Mouse (Mus musculus) natural killer cell, adult 2 months (primary cell): ENCODE measurements at regions not wholly inside any gene's neighbourhood (a gene's known extent, or its start where the extent isn't known, plus 50 kb on each side); places are given as distances from the start of the nearest gene placed in this dataset.
"Not testable (repeated sequence)": the region's sequence is repeated elsewhere in the genome, so short reads cannot be mapped to it uniquely, and the experiment has no call there.

Experiments used
- DNase-seq, 2 experiments: peaks; one replicate each; pipeline ENCODE4 v3.0.0; 2022; ENCODE audit warnings: low spot score in 2 of 2

- DNase-seq = no peak
Observed at GRCm38 (mm10) chr8:35020480-35020879, 745.1 kb upstream of the Gm19410 start.

DNA sequence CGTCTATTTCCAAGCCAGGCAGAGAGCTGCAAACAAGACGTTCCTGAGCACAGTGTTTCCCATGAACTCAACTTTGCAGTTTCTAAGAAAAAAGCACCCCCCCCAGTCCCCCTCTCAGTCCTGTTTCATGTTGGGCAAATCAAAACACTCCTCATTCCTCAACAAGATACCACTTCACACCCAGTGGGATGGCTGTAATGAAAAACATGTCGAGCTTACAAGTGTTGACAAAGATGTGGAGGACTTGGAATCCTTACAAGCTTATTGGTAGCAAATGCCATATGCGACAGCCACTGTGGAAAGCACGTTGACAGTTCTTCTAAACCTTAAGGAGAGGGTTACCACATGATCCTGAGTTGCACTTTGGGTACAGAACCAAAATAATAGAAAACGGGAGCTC is 742.9 kb upstream of the Gm19410 start:
- DNase-seq = no peak

GRCm38 (mm10) chr8:35047798-35048197 is 717.8 kb upstream of the Gm19410 start:
- DNase-seq = no peak

DNA sequence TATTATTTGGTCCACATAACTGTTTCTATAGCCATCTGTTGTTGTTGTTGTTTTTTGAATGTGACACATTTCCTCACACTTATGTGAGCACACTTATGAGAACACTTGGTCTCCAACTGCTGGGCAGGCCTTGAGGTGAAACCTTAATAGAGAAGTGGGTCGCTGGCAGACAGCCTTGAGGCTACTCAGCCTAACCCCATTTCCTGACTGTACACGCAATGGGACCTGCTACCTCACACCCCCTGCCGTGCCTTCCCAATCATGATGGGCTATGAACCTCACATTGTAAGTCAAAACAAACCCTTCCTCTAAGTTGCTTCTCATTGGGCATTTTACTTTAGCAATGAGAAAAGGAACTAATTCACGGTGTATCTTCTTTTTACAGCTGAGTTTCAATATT is 712.1 kb upstream of the Gm19410 start:
- DNase-seq = no peak

DNA sequence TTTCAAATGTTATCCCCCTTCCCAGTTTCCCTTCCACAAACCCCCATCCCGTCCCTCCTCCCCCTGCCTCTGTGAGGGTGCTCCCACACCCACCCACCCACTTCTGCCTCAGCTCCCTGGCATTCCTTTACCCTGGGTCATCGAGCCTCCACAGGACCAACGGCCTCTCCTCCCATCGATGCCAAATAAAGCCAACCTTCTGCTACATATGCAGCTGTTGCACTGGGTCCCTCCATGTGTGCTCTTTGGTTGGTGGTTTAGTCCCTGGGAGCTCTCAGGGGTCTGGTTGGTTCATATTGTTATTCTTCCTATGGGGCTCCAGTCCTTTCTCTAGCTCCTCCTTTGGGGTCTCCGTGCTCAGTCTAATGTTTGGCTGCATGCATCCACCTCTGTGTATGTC is 704.5 kb upstream of the Gm19410 start:
- no peak for DNase-seq

GRCm38 (mm10) chr8:35068228-35068627 is 697.4 kb upstream of the Gm19410 start:
- no peak for DNase-seq

GRCm38 (mm10) chr8:35070246-35070989 is 695.2 kb upstream of the Gm19410 start:
- no peak for DNase-seq

DNA sequence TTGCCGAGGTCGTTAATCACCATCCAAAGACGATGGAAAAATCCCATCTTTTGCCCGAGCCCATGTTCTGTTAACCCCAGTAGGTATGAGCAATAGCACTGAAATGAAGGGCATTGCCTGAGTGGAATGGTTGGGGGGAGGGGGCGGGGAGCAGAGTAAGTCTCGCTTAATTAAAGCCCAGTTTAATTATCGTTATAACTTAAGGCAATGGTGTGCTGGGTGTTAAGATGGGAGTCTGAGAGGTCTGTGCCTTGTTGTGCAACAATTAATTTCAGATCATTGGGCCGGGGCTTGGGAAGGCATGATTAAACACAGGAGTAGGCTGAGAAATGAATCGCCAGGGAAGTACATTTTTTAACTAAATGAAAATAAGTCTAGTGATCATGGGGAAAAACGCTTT is 689.6 kb upstream of the Gm19410 start:
- DNase-seq = no peak

- no peak for DNase-seq
Observed at GRCm38 (mm10) chr8:35083161-35083560, 682.4 kb upstream of the Gm19410 start.

- DNase-seq = no peak
Observed at GRCm38 (mm10) chr8:35087070-35087469, 678.5 kb upstream of the Gm19410 start.

DNA sequence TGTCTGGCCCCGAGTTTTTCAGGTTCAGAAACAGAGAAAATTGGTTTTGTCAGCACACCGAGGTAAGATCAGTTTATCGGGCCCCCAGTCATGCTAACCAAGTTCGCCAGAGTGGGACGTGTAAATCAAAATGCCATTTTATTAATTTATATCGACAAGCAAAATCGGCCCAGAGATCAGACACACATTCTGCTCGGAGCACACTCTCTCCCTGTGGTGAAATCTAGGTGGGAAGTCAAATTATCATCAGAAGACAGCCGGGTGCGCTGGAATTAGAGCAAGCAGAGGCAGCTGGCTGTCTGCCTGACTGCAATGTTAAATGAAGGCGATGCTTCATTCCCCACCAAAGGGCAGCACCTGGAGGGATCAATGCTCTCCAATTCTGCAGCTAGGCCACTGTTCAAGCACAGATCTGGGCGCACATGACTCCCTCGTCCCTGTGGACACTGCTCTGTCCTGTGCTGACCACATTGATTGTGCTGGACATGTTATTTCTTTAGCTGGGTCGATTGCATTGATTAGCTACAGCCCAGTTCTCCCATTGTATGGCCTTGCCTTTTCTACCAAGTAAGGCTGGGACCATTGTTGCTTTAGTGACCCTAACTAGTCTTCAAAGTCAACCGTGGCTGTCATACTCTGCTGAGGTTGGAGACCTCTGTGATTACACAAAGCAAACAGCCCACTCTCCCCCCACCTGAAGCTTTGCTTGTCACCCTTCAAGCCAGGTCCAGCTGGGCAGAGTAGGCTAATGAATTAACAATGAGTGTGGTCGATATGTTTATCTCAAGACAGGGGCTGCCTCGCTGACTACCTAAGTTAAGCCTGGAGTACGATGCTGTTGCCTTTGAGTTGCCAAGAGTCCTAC is 677.0 kb upstream of the Gm19410 start:
- DNase-seq = no peak

DNA sequence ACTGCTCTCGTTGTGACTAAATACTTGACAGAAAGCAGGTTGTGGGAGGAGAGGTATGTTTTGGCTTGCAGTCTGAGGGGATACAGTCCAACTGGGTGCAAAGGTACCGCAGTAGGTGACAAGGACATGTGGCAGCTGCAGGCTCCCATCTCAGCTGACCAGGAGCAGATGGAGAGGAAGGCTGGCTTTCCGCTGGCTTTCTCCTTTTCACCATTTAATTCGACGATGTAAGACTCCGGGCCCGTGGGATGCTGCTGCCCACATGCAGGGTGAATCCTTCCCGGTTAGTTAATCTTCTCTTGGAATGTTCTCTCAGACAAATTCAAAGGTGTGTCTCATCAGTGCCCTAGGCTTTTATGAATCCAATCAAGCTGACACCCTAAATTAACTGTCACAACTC is 676.1 kb upstream of the Gm19410 start:
- DNase-seq = no peak

GRCm38 (mm10) chr8:35101701-35102100 is 663.9 kb upstream of the Gm19410 start:
- no peak for DNase-seq

GRCm38 (mm10) chr8:35102102-35102501 is 663.5 kb upstream of the Gm19410 start:
- DNase-seq = not testable (repeated sequence)

GRCm38 (mm10) chr8:35104465-35104876 is 661.1 kb upstream of the Gm19410 start:
- DNase-seq = not testable (repeated sequence)

DNA sequence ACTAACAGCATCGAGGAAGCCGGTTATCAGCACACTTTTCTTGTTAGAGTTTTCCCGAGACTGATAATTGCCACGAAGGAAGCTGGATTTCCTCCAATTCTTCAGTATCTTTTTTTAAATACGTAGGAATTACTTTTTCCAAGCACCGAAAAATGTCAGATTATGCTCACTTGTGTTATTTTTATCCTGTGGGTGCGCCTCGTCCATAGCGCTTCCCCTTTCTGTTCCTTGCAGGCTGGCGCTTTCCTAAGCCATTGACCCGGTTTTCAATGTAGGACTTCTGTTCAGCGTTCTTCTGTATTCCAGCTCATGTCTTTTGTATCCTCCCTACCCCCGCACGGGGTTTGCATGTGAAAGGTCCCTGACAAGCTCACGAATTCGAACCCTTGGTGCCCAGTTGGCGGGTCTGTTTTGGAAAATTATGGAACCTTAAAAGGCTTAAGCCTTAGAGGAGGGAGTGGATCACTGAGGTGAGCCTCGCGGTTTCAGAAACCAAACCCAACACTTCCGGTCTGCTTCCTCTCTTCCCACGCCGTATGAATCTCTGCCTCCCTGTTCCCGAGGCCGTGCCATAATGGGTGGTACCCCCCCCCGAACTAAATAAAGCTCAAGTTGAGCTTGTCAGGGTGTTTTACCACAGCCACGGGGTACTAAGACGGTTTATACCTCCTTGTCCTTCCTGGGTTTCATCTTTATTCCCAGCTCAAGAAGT is 655.9 kb upstream of the Gm19410 start:
- DNase-seq = no peak

DNA sequence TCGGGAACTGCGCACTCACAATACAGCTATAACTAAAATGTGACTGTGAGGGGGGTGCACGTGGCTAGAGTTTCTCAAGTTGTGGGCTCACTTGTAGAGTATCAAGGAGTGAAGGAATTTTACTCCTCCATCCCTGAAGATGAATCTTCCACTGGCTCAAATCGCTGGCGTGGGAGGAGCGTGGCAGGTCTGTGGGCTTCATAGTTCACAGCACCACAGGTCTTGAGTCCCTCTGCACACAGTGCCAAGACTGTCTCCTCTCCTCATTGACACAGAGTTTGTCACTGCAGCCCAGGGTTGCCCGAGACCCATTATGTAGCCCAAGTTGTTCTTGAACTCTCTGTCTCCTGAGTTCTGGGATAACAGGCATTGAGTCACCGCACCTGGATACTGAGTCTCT is 655.3 kb upstream of the Gm19410 start:
- DNase-seq = no peak

GRCm38 (mm10) chr8:35111130-35111529 is 654.5 kb upstream of the Gm19410 start:
- no peak for DNase-seq

GRCm38 (mm10) chr8:35112591-35113265 is 652.9 kb upstream of the Gm19410 start:
- DNase-seq = no peak

DNA sequence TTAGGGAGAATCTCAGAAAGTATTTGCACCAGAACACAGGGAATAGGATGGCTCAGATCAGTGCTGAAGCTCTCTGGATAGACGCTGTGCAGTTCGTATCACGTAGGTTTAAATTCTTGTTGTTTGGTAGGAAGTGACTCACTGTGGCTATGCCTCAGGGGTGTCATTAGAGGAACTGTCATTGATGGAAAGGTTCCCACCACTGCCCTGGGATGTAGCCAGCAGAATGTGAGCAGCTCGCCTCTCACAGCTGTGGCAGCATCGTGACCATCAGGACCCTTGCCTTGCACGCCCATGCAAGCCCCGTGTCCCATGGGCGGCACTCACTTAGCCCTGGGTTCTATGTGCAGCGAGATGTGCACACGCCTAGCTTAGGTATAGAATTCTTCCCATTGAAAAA is 651.6 kb upstream of the Gm19410 start:
- no peak for DNase-seq

GRCm38 (mm10) chr8:35120612-35121011 is 645.0 kb upstream of the Gm19410 start:
- no peak for DNase-seq

DNA sequence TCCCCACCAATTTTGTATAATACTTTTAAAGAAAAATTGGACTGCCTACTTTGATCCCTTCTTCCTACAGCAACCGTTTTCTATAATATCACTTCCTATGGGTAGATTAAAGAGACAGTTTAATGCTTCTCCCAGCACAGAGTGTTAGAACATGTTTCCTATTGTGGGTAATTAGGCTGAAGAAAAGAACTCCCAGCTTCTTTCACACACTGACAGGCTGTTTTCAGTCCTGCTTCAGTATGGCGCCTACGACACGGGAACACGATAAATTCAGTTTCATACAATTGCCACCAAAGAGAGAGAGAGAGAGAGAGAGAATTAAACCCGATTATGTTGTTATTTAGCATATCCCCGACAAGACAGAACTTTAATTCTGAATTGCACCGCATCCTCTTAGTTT is 644.5 kb upstream of the Gm19410 start:
- DNase-seq = no peak
